Comparison of ENCODE assay signal across 10 mouse cellular contexts in genomic region chr11:57911698-57912283, GRCm38 (mm10).
DNase-seq lines count a peak whose midpoint lies in the region; ATAC-seq lines count a peak whose summit lies in the region.
"Had no signal": no experiment of that assay in that cellular context is flagged by ENCODE, and none has a peak within 500 bp of the region (broad histone marks: within the 10 kb centered on the region; RNA-seq: fewer than 3 reads in every experiment).

No protein-coding gene starts in this region.

- ATAC-seq in granulocyte monocyte progenitor cell, adult 5-6 weeks (replicated peaks; ENCODE audit: poor library complexity, severe bottlenecking): peak; percentile 89

- DNase-seq in thymus, postnatal 0 days (ENCODE audit: low spot score): peak; percentile 26
- no peak for DNase-seq in thymus, adult 18-20 months
- DNase-seq in NIH3T3 (ENCODE audit: low read depth): peak; percentile 85
- peak; percentile 19 for DNase-seq in thymus, postnatal 4 days
- no peak for DNase-seq in gastrocnemius, adult 8-10 months (ENCODE audit: low spot score in 2 of 2)
- DNase-seq in lung, postnatal 14 days: no peak
- no peak for DNase-seq in spleen, adult 12 weeks (ENCODE audit: low spot score)
- DNase-seq: kidney, postnatal 14 days; right cerebral cortex, adult 18-20 months had no signal

Comparison
In these comparisons a context has a peak if more than half of its experiments do, and no peak if none do; other contexts are left out.
1. DNase-seq: peak in thymus, postnatal 0 days (single experiment), NIH3T3 (single experiment) and thymus, postnatal 4 days (single experiment); none in thymus, adult 18-20 months (0 of 2), gastrocnemius, adult 8-10 months (0 of 2), lung, postnatal 14 days (single experiment) and spleen, adult 12 weeks (single experiment).